Mouse (Mus musculus) lung, postnatal 0 days (tissue): ENCODE measurements around the gene Map3k6. TPM values are rescaled to one million over a fixed set of nuclear protein-coding genes. Genes with fewer than 3 reads are reported as not detected.

ENCODE experiments used
- ATAC-seq: fragments of 200-750 bp; cut with Nextera tagmentation; 2 replicates; pipeline ENCODE4 v1.8.0; 2017; ENCODE audit warnings: moderate library complexity
- DNase-seq: peaks from one replicate; pipeline ENCODE4 v3.0.0-alpha.2; 2016; ENCODE audit warnings: low spot score
- H3K27ac ChIP-seq: fragments of 300-500 bp; sonication (generic); 2 replicates; pipeline ENCODE4 v1.5.1; 2014; ENCODE audit warnings: antibody characterized with exemption, mild to moderate bottlenecking, low read length, mixed read lengths
- H3K27me3 ChIP-seq: fragments of 300-500 bp; sonication (generic); replicated peaks from 2 replicates; pipeline ENCODE4 v1.6.1; 2014; ENCODE audit warnings: low read length, mixed read lengths; ENCODE audit not compliant: insufficient read depth
- H3K36me3 ChIP-seq: fragments of 300-500 bp; sonication (generic); 2 replicates; pipeline ENCODE4 v1.6.1; 2014; ENCODE audit warnings: low read length, mixed read lengths; ENCODE audit not compliant: insufficient read depth
- H3K4me1 ChIP-seq: fragments of 300-500 bp; sonication (generic); 2 replicates; pipeline ENCODE4 v1.6.1; 2014; ENCODE audit warnings: antibody characterized with exemption, low read depth, low read length, mixed read lengths; ENCODE audit not compliant: insufficient read depth
- H3K4me2 ChIP-seq: fragments of 300-500 bp; sonication (generic); replicated peaks from 2 replicates; pipeline ENCODE4 v1.6.1; 2014; ENCODE audit warnings: low read depth, mild to moderate bottlenecking, low read length, moderate library complexity, mixed read lengths
- H3K4me3 ChIP-seq: fragments of 300-500 bp; sonication (generic); 2 replicates; pipeline ENCODE4 v1.5.1; 2014; ENCODE audit warnings: low read depth, low read length
- H3K9ac ChIP-seq: fragments of 300-500 bp; sonication (generic); replicated peaks from 2 replicates; pipeline ENCODE4 v1.6.1; 2014; ENCODE audit warnings: low read depth, mild to moderate bottlenecking
- H3K9me3 ChIP-seq: fragments of 300-500 bp; sonication (generic); 2 replicates; pipeline ENCODE4 v1.6.1; 2016; ENCODE audit warnings: low read length, mixed read lengths
- CTCF ChIP-seq: IDR thresholded peaks from 2 replicates; pipeline ENCODE4 v1.5.1; 2016; ENCODE audit warnings: antibody characterized with exemption, mild to moderate bottlenecking
- EP300 ChIP-seq: IDR thresholded peaks from 2 replicates; pipeline ENCODE4 v1.6.1; 2016; ENCODE audit warnings: antibody characterized with exemption, mild to moderate bottlenecking, control low read depth
- WGBS: fragments of 180-500 bp; shearing (Covaris S2); extraction: QIAGEN DNeasy Blood & Tissue Kit; methylation state at CpG from one replicate; pipeline ENCODE4 v1.1.7; 2014; 5-methylcytosine and 5-hydroxymethylcytosine counted together
- polyA plus RNA-seq: library from polyadenylated mRNA; unstranded; fragments of >200 nt; fragmentation: Nextera tagmentation; extraction: Ambion mirVana; gene quantifications from 2 replicates; pipeline ENCODE4 v1.2.1, GENCODE M21; 2015

Map3k6 gene
- polyA plus RNA-seq, 1 experiment from 2014 or later = 18.7 TPM

DNA sequence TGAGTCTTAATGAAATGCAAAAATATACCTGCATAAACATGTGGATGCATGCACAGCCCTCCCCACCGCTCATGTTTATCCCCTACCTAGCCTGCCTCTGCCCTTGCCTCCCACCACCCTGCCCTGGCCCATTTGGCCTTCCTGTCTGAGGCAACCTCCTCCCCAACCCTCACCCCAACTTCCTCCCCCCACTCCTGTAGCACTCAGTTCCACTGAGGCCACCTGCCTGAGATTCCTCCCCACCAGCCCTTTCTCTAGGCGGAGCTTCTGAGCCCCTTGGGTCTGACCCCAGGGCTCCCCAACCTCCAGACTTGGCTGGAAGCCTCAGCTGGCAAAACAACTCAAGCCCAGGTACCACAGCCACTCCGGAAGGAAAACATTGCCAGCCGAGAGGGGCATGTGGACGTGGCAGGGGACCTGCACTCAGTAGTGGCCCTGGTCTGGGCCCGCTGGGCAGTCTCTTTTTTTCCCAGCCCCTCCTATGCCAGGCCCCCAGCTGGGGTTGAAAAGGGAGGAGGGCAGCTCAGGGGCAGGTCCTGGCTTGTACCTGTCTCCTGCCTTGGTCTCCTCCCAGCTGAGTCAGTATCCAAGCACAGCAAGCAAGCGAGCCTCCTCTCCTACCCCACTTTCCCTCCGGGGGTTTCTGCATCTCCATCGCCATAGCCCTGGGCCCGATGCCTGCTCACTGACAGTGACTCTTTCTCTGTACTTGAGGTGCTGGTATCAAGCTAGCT is 21.2 kb downstream of the Map3k6 start:
- WGBS = 47% methylated on average over 10 of the region's 10 CpGs
- Histone ChIP-seq H3K27ac (no peak overlapping the region), H3K27me3 (peaks cover 2% of the 10 kb centered on the region; the same call in 1 of the 2 replicates), H3K36me3 (peaks cover 8% of the 10 kb centered on the region), H3K9me3 (no peaks in the 10 kb centered on the region), H3K4me2 (no peak overlapping the region), H3K9ac (no peak overlapping the region), H3K4me3 (no peak overlapping the region), H3K4me1 (no peaks in the 10 kb centered on the region)
- ATAC-seq (no peak), DNase-seq (no peak)
- TF ChIP-seq CTCF (no peak), EP300 (no peak)

DNA sequence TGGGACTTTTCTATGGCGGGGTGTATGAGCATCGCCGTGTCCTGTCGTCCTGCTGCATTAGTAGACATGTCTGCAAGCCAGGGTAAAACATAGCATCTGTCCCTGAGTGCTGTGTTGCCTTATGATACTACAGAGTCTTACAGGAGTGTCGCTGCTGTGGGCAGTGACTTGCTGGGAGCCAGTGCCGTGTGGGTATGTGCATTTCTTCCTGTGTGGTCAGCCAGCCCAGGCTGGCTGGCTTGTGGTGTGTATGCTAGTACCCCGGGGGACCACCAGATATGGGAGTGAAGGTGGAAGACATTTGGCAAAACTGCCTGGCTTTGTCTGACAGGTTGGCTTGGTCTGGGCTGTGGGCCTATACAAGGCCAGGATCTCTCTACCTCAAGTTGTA is 21.8 kb downstream of the Map3k6 start:
- Histone ChIP-seq H3K4me3 (no peak overlapping the region), H3K4me1 (no peaks in the 10 kb centered on the region), H3K27me3 (no peaks in the 10 kb centered on the region), H3K4me2 (no peak overlapping the region), H3K36me3 (peaks cover 13% of the 10 kb centered on the region), H3K9me3 (no peaks in the 10 kb centered on the region), H3K9ac (no peak overlapping the region; the same call in 1 of the 2 replicates), H3K27ac (no peak overlapping the region)
- DNase-seq = no peak
- no peak for ATAC-seq
- WGBS = 66% methylated on average over 7 of the region's 7 CpGs
- TF ChIP-seq CTCF (no peak), EP300 (no peak)

DNA sequence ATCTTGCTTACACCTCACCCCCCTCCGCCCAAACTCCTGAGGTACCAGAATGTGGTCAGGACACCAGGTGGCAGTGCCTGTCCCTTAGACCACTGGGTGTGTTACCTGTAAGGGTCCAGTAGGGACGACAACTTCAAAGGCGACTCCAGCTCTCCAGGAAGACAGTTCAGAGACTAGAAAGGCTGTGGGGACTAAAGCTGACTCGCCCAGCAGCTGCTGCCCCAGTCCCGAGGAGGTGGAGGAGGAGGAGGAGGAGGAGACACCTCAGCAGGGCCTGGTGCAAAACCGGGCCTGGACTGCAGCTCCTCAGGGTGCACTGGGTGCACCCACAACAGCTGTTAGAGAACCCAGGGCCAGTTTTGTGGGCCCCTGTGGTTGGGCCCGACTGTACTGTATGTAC is 22.3 kb downstream of the Map3k6 start, which contains the start of gene Sytl1:
Gene Sytl1 (minus strand): TSS at position 232 of the 400 bp plus-strand sequence.
- Histone ChIP-seq H3K9me3 (no peaks in the 10 kb centered on the region), H3K4me1 (no peaks in the 10 kb centered on the region), H3K4me3 (no peak within 1 kb of the TSS), H3K4me2 (no peak within 1 kb of the TSS), H3K27me3 (no peaks in the 10 kb centered on the region), H3K27ac (no peak within 1 kb of the TSS), H3K9ac (no peak within 1 kb of the TSS; the same call in 1 of the 2 replicates), H3K36me3 (peaks cover 17% of the 10 kb centered on the region)
- ATAC-seq (peak; percentile 32; the same call in 1 of the 2 replicates), DNase-seq (no peak)
- 42% methylated on average over 7 of the region's 7 CpGs for WGBS
- TF ChIP-seq EP300 = no peak
- TF ChIP-seq CTCF = peak; percentile 30

DNA sequence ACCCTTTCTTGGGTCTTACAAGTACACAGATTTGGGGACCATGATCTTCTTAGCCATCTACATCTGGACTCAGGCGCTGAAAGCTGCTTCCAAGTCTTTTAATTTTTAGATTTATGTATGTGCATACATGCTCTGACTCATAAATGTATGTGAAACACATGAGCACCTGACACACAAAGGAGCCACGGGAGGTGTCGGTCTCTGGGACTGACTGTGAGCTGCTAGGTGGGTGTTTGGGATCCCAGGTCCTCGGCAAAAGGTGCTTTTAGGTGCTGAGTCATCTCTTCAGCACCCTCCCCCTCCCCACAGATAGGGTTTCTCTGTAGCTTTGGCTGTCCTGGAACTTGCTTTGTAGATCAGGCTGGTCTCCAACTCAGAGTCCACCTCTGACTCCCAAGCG is 23.1 kb downstream of the Map3k6 start:
- Histone ChIP-seq H3K9ac (no peak overlapping the region), H3K36me3 (peaks cover 26% of the 10 kb centered on the region), H3K9me3 (no peaks in the 10 kb centered on the region), H3K4me2 (no peak overlapping the region), H3K4me3 (no peak overlapping the region), H3K27me3 (no peaks in the 10 kb centered on the region), H3K4me1 (no peaks in the 10 kb centered on the region), H3K27ac (no peak overlapping the region)
- ATAC-seq = no peak
- TF ChIP-seq EP300 (no peak), CTCF (no peak)
- WGBS = 93% methylated on average over 5 of the region's 5 CpGs
- no peak for DNase-seq

DNA sequence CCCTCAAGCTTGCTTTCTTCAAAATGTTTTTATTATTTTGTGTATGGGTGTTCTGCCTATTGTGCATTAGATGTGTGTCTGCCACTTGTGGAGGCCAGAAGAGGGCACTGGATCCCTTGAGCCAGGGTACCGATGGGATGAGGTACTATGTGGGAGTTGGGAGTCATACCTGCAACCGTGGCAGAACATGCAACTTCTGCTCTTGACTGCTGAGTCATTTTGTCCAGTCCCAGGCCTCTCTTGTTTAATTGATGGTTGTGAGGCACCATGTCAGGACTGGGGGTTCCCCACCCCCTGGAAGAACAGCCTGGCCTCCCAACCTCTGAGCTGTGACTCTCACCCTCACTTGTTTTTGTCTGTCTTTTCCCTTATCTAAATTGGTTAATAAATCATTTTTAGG is 23.9 kb downstream of the Map3k6 start:
- Histone ChIP-seq H3K4me3 (no peak overlapping the region), H3K27ac (no peak overlapping the region), H3K9me3 (no peaks in the 10 kb centered on the region), H3K9ac (no peak overlapping the region), H3K36me3 (peaks cover 33% of the 10 kb centered on the region), H3K4me1 (no peaks in the 10 kb centered on the region), H3K27me3 (no peaks in the 10 kb centered on the region), H3K4me2 (no peak overlapping the region)
- DNase-seq (no peak), ATAC-seq (no peak)
- TF ChIP-seq CTCF (no peak), EP300 (no peak)
- WGBS = 97% methylated on average over 2 of the region's 2 CpGs

DNA sequence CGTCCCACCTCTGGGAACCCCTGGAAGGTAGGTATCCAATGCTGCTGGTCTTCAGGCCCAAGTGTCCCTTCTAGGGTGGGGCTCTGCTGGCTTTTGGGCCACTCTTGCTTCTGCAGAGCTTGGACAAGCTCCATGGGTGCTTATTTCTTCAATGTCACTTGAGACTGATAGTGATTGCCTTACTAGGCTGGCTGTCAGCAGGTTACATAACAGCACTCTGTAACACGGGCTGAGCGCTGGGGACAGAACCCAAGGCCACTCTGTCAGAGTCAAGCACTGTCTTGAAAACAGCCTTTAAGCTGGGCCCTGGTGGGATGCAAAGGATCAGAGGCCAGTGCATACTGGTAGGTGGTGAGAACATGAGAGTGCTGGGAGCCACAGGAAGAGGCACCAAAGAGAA is 24.7 kb downstream of the Map3k6 start:
- 89% methylated on average over 3 of the region's 3 CpGs for WGBS

More for the DNA sequence above, 24.7 kb downstream of the Map3k6 start:
- Histone ChIP-seq H3K4me3 (no peak overlapping the region), H3K4me1 (no peaks in the 10 kb centered on the region), H3K4me2 (no peak overlapping the region), H3K27ac (no peak overlapping the region), H3K27me3 (no peaks in the 10 kb centered on the region), H3K36me3 (peaks cover 36% of the 10 kb centered on the region), H3K9me3 (no peaks in the 10 kb centered on the region), H3K9ac (no peak overlapping the region)
- TF ChIP-seq EP300 (no peak), CTCF (no peak)
- DNase-seq (no peak), ATAC-seq (no peak)
